Mouse (Mus musculus) right cerebral cortex, postnatal 10 days (tissue): ENCODE data around the gene Cd300ld4.
"Not testable (repeated sequence)": the region's sequence is repeated elsewhere in the genome, so short reads cannot be mapped to it uniquely, and the experiment has no call there.

Experiments used
- DNase-seq, 2 experiments: peaks; one replicate each; pipeline ENCODE4 v3.0.0; 2021; ENCODE audit warnings: low spot score in 2 of 2

The Cd300ld4 gene

GRCm38 (mm10) chr11:115026912-115027311 lies at the start of gene Cd300ld4:
Gene Cd300ld4 (minus strand): TSS chr11:115027012.
- not testable (repeated sequence) for DNase-seq

- no peak for DNase-seq
Observed at GRCm38 (mm10) chr11:115075859-115076258, 49.0 kb upstream of the Cd300ld4 start.

- no peak for DNase-seq
Observed at GRCm38 (mm10) chr11:115075407-115075806, 48.6 kb upstream of the Cd300ld4 start.

- DNase-seq: no peak
Observed at GRCm38 (mm10) chr11:115073002-115073401, 46.2 kb upstream of the Cd300ld4 start.

- DNase-seq: peak; percentile 37 to 46
Observed at GRCm38 (mm10) chr11:115071631-115072294, 45.0 kb upstream of the Cd300ld4 start.

- DNase-seq: no peak
Observed at GRCm38 (mm10) chr11:115071015-115071551, 44.3 kb upstream of the Cd300ld4 start.

- no peak for DNase-seq
Observed at GRCm38 (mm10) chr11:115066768-115067167, 40.0 kb upstream of the Cd300ld4 start.

GRCm38 (mm10) chr11:115062077-115062476 lies 35.3 kb upstream of the Cd300ld4 start, which contains the start of gene Cd300e:
Gene Cd300e (minus strand): TSS chr11:115062177.
- DNase-seq: no peak

GRCm38 (mm10) chr11:115059797-115060196 lies 33.0 kb upstream of the Cd300ld4 start:
- no peak for DNase-seq

- no peak for DNase-seq
Observed at GRCm38 (mm10) chr11:115058701-115059100, 31.9 kb upstream of the Cd300ld4 start.

GRCm38 (mm10) chr11:115054537-115054936 lies 27.7 kb upstream of the Cd300ld4 start:
- no peak for DNase-seq

- no peak for DNase-seq
Observed at GRCm38 (mm10) chr11:115052991-115053390, 26.2 kb upstream of the Cd300ld4 start.

GRCm38 (mm10) chr11:115052206-115052605 lies 25.4 kb upstream of the Cd300ld4 start:
- no peak for DNase-seq

- DNase-seq: no peak
Observed at GRCm38 (mm10) chr11:115049282-115049895, 22.6 kb upstream of the Cd300ld4 start.

GRCm38 (mm10) chr11:115048259-115048658 lies 21.4 kb upstream of the Cd300ld4 start, which contains the start of gene Cd300ld3:
Gene Cd300ld3 (minus strand): TSS chr11:115048409.
- DNase-seq: no peak

GRCm38 (mm10) chr11:115037669-115038068 lies 10.9 kb upstream of the Cd300ld4 start, which contains the start of gene Cd300ld5:
Gene Cd300ld5 (minus strand): TSS chr11:115037769.
- DNase-seq: not testable (repeated sequence)

- DNase-seq: not testable (repeated sequence)
Observed at GRCm38 (mm10) chr11:115016093-115016492, 10.7 kb downstream of the Cd300ld4 start, which contains the start of gene Cd300ld2. Gene Cd300ld2 (minus strand): TSS chr11:115016193.

- peak in 1 of 2 experiments; percentile 23 for DNase-seq
Observed at GRCm38 (mm10) chr11:115004070-115004469, 22.7 kb downstream of the Cd300ld4 start.

- no peak for DNase-seq
Observed at GRCm38 (mm10) chr11:115001474-115002040, 25.3 kb downstream of the Cd300ld4 start, which contains the start of gene Cd300c2. Gene Cd300c2 (minus strand): TSS chr11:115001880.

GRCm38 (mm10) chr11:114989793-114990192 lies 37.0 kb downstream of the Cd300ld4 start, which contains the start of gene Cd300ld:
Gene Cd300ld (minus strand): TSS chr11:114989922.
- DNase-seq: no peak

GRCm38 (mm10) chr11:114981866-114982265 lies 44.9 kb downstream of the Cd300ld4 start:
- no peak for DNase-seq

GRCm38 (mm10) chr11:114972726-114973125 lies 54.1 kb downstream of the Cd300ld4 start:
- no peak for DNase-seq
